Mouse (Mus musculus) frontal cortex, postnatal 25 days (tissue): ENCODE measurements at regions not wholly inside any gene's neighbourhood (a gene's known extent, or its start where the extent isn't known, plus 50 kb on each side); places are given as distances from the start of the nearest gene placed in this dataset.
"Not testable (repeated sequence)": the region's sequence is repeated elsewhere in the genome, so short reads cannot be mapped to it uniquely, and the experiment has no call there.

Experiments used
- DNase-seq, 2 experiments: peaks; one replicate each; pipeline ENCODE4 v3.0.0; 2022; ENCODE audit warnings: low spot score in 2 of 2

GRCm38 (mm10) chr3:8310379-8311128, 1299.3 kb downstream of the Zfp704 start:
- no peak for DNase-seq

- DNase-seq = no peak
These were observed 1302.6 kb downstream of the Zfp704 start for GRCm38 (mm10) chr3:8307296-8307695.

- DNase-seq = no peak
These were observed 1305.1 kb downstream of the Zfp704 start for GRCm38 (mm10) chr3:8304784-8305183.

- peak in 1 of 2 experiments; percentile 9 for DNase-seq
These were observed 1316.8 kb downstream of the Zfp704 start for GRCm38 (mm10) chr3:8293036-8293435.

DNA sequence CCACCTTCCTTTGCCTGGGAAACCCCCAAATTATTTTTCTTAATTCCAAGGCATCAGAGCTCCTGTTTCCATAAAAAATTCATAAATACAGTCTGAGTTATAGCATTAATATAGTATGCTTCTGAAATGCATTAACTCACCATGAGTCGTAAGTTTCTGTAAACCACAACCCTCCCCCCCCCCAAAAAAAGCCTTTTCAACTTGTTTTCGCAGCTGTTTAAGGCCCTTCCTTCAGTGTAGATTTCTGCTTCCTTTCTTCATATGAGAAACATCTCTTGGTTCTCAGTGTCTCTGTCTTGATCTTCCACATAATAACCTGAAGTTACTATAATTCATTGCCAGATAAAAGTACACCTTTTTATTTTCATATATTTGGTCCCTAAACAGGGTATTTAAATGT, 1320.3 kb downstream of the Zfp704 start:
- no peak for DNase-seq

GRCm38 (mm10) chr3:8288437-8288836, 1321.4 kb downstream of the Zfp704 start:
- no peak for DNase-seq

DNA sequence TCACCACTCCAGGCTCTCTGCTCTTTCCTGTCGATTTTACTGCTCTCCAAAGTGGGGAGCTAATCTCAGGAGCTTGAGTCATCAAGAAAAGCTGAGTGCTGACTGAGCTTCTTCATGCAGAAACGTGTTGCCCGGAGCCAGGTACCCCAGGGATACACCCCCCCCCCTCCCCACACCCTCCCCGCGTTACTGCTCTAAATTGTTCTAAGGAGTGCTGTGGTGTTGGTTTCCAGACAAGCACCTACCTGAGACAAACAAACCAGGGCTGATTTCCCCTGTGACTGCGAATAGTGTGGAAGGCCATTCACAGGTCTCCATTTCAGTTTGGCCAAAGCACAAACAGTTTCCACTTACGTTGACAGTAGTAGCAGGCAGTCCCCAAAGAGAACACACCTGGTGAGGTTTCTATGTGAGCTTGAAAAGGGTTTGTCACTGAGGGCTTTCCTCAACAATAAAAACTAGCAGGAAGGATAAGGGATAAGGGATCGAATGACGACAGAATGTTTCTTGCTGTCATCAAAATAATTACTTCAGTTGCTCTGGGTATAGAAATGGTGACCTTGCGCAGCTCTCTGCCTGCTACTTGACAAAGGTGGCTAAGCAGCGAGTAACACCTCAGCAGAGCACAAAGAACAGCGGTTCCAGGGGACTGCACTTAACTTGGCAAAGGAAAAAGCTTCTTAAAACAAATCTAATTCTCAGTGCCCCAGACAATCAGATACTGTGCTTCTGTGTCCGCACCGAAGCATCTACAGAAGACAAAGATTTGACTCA, 1325.0 kb downstream of the Zfp704 start:
- DNase-seq = no peak

DNA sequence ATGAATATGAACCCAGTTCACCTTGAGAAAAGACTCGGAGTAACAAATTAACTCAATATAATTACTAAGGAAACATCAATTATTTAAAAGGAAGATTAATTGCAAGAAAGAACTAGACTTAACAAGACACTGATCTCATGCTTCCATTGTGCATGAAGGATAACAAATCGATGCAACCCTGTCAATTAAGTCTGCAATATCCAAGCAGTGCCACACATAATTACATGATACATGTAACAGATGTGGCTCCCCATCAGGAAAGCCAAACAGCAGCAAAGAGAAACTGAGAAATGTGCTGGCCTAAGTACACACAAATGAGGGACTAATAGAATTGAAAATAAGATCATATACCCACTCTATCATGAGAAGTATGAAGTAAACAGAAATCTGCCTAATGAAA, 1327.5 kb downstream of the Zfp704 start:
- DNase-seq = no peak

GRCm38 (mm10) chr3:8276661-8277060, 1333.2 kb downstream of the Zfp704 start:
- no peak for DNase-seq

DNA sequence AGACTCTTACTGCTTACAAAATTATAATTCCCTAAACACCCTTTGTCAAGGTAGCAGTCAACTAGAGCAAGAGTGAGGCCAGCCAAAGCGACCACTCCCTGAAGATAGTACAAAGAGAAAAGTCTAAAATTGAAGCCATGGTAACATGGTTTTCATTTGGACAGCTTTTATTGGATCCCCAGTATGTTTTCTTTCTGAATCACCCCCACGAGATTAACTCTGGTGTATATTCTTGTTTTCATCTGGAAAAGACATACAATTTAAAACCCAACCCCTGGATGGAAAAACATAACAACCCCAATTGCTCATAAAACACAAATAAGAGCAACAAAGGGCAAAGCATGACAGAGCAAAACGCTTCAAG, 1339.0 kb downstream of the Zfp704 start:
- no peak for DNase-seq

DNA sequence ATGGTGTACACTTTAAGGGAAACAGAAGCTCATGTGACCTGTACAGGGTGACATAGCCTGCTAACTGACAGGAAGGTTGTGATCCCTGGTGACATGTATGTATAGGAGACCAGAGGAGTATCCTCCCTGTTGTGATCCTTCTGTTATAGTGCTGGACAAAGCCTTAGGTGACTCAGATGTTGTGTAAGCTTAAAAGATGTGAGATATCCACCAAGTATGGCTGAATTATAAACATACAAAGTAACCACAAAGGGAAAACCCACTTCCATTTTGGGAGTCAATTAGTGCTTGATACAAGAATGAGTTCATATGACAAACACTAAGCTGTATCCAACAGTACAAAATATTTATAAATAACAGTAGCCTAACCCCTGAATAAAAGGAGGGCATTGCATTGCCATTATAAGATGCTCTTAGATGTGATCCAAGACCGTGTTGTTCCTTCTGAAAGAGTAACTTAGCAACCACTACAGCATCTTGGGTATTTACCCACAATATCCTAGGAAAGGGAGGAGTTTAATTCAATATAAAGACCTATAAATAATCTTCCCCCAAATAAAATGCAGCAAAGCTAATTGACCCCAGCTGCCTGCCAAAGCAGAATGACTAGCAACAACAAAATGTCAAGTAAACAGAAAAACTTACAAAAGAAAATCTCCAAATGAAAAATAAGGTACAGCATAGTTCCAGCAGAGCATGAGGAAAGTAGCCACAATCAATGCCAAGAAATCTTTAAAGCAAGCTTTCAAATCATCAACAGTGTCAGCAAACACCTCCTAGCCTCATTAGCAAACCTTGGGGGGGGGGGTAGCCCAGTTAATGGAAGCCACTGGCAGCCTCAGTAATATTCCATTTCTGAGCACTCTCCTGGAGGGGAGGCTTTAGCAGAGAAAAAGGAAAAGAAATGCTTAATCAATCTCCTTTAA, 1339.6 kb downstream of the Zfp704 start:
- DNase-seq = no peak

GRCm38 (mm10) chr3:8265783-8266182, 1344.1 kb downstream of the Zfp704 start:
- no peak for DNase-seq

- DNase-seq = no peak
These were observed 1345.4 kb downstream of the Zfp704 start for GRCm38 (mm10) chr3:8264366-8265033.

DNA sequence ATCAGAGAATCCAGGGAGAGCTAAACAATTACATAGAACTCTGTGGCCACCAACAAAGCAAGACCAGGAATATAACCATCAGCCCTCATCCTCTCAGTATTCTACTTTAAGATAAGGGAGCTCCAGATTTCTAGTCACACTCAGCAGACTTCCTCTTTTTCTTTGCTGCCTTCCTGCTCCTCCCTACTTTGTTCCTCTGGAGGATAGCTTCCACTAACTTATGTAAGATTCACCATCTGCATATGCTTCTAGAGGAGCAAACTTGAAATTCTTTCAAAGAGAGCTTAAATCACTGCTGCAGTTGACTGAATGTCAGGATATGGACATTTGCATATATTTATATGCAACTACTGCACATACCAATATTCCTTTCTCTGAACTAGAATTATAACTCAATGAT, 1352.6 kb downstream of the Zfp704 start:
- DNase-seq = no peak

GRCm38 (mm10) chr3:8252311-8252710, 1357.6 kb downstream of the Zfp704 start:
- DNase-seq = no peak

DNA sequence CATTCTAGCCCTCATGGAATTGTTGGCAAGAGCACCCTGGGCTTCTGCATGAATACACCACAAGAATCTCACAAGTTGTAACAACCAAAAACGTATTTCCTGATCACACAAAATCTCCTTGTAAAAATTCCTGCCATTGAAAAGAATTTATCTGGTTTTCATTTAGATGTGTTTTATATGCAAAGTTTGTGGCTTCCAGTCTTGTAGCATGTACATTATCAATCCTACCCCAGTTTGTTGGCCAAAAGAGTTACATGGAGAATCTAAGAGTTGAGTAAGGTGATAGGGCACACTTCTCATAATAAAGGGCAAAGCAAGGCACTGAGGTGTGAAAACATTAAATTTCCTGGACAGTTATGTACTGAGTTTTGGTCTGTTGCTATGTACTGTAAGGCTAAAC, 1361.0 kb downstream of the Zfp704 start:
- no peak for DNase-seq

- peak; percentile 11 to 48 for DNase-seq
These were observed 1364.1 kb downstream of the Zfp704 start for GRCm38 (mm10) chr3:8245822-8246221.

DNA sequence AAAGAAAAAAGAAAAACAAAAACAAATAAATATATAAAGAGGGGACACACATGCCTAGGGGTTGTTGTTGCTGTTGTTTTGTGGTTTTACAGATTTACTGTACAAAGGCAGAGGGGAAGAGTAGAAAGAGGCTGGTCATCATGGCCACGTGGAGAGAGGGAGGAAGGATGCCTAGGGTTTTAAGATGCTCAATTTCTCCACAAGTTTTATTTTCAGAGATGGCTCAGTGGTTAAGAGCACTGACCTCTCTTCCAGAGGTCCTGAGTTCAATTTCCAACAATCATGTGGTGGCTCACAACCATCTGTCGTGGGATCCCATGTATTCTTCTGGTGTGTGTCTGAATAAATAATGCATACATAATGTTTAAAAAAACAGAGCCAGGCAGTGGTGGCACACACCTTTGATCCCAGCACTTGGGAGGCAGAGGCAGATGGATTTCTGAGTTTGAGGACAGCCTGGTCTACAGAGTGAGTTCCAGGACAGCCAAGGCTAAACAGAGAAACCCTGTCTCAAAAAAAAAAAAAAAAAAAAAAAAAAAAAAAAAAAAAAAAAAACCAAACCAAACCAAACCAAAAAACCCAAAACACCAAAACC, 1364.6 kb downstream of the Zfp704 start:
- peak in 1 of 2 experiments; percentile 7 for DNase-seq

GRCm38 (mm10) chr3:8244526-8245194, 1365.2 kb downstream of the Zfp704 start:
- not testable (repeated sequence) for DNase-seq

GRCm38 (mm10) chr3:8206623-8207404, 1403.1 kb downstream of the Zfp704 start:
- DNase-seq = no peak
